Mouse (Mus musculus): ENCODE results near the gene Rdh5. TPM values are rescaled to one million over a fixed set of nuclear protein-coding genes. Genes with fewer than 3 reads are reported as not detected.

Rdh5 gene
- polyA plus RNA-seq, 1 experiment from 2014 or later, result 13.6 TPM

- 75% methylated on average over 2 of the region's 2 CpGs for WGBS
- H3K9ac ChIP-seq, result no peak overlapping the region
- H3K36me3 ChIP-seq, result peaks cover 44% of the 10 kb centered on the region
- no peak overlapping the region for H3K27ac ChIP-seq
- no peak overlapping the region for H3K4me3 ChIP-seq
- no peak for ATAC-seq (ENCODE audit: insufficient number of reproducible peaks, low FRiP score, low TSS enrichment, low read depth)
- no peak overlapping the region for H3K4me2 ChIP-seq
- H3K4me1 ChIP-seq, result no peaks in the 10 kb centered on the region
- no peaks in the 10 kb centered on the region for H3K9me3 ChIP-seq
- no peaks in the 10 kb centered on the region for H3K27me3 ChIP-seq
These were observed 43.9 kb downstream of the Rdh5 start for GRCm38 (mm10) chr10:128878811-128879210.

- H3K9me3 ChIP-seq, result no peaks in the 10 kb centered on the region
- H3K9ac ChIP-seq, result no peak overlapping the region
- H3K4me1 ChIP-seq, result no peaks in the 10 kb centered on the region
- peaks cover 49% of the 10 kb centered on the region for H3K36me3 ChIP-seq
- no peak overlapping the region for H3K27ac ChIP-seq
- no peak overlapping the region for H3K4me2 ChIP-seq
- no peak overlapping the region for H3K4me3 ChIP-seq
- no peaks in the 10 kb centered on the region for H3K27me3 ChIP-seq
- ATAC-seq (ENCODE audit: insufficient number of reproducible peaks, low FRiP score, low TSS enrichment, low read depth), result no peak
These were observed 44.4 kb downstream of the Rdh5 start for GRCm38 (mm10) chr10:128878291-128878690.

- no peak overlapping the region for H3K27ac ChIP-seq
- no peak overlapping the region for H3K9ac ChIP-seq
- no peaks in the 10 kb centered on the region for H3K4me1 ChIP-seq
- no peaks in the 10 kb centered on the region for H3K27me3 ChIP-seq
- 84% methylated on average over 3 of the region's 3 CpGs for WGBS
- H3K4me3 ChIP-seq, result no peak overlapping the region
- no peak for ATAC-seq (ENCODE audit: insufficient number of reproducible peaks, low FRiP score, low TSS enrichment, low read depth)
- H3K4me2 ChIP-seq, result no peak overlapping the region
- H3K9me3 ChIP-seq, result no peaks in the 10 kb centered on the region
- H3K36me3 ChIP-seq, result peaks cover 65% of the 10 kb centered on the region
These were observed 52.3 kb downstream of the Rdh5 start for GRCm38 (mm10) chr10:128870341-128870740.

- Histone ChIP-seq H3K9ac (no peak overlapping the region), H3K27me3 (no peaks in the 10 kb centered on the region), H3K4me3 (no peak overlapping the region), H3K27ac (no peak overlapping the region), H3K4me1 (no peaks in the 10 kb centered on the region), H3K4me2 (no peak overlapping the region), H3K36me3 (peaks cover 49% of the 10 kb centered on the region), H3K9me3 (no peaks in the 10 kb centered on the region)
- ATAC-seq (ENCODE audit: insufficient number of reproducible peaks, low FRiP score, low TSS enrichment, low read depth), result no peak
- WGBS, result 93% methylated on average over 1 of the region's 1 CpGs
These were observed 56.2 kb downstream of the Rdh5 start for GRCm38 (mm10) chr10:128866518-128866917.

- no peak overlapping the region for H3K4me2 ChIP-seq
- H3K4me3 ChIP-seq, result no peak overlapping the region
- H3K9me3 ChIP-seq, result no peaks in the 10 kb centered on the region
- ATAC-seq (ENCODE audit: insufficient number of reproducible peaks, low FRiP score, low TSS enrichment, low read depth), result no peak
- peaks cover 49% of the 10 kb centered on the region for H3K36me3 ChIP-seq
- H3K9ac ChIP-seq, result no peak overlapping the region
- H3K27me3 ChIP-seq, result no peaks in the 10 kb centered on the region
- 77% methylated on average over 3 of the region's 3 CpGs for WGBS
- no peak overlapping the region for H3K27ac ChIP-seq
- no peaks in the 10 kb centered on the region for H3K4me1 ChIP-seq
These were observed 56.6 kb downstream of the Rdh5 start for GRCm38 (mm10) chr10:128866042-128866441.

Other genes starting within 250 kb of the Rdh5 start
- gene Suox, start 248.8 kb downstream of the Rdh5 start, polyA plus RNA-seq (2015; fragmentation: Nextera tagmentation; extraction: Ambion mirVana), result 22.1 and 24.7 TPM in 2 replicates
- 90.6 and 97.4 TPM in 2 replicates for gene Rab5b, start 226.6 kb downstream of the Rdh5 start, polyA plus RNA-seq (2015; fragmentation: Nextera tagmentation; extraction: Ambion mirVana)
- 6.5 and 9.5 TPM in 2 replicates for gene Pmel, start 218.7 kb downstream of the Rdh5 start, polyA plus RNA-seq (2015; fragmentation: Nextera tagmentation; extraction: Ambion mirVana)
- gene Cdk2, start 217.9 kb downstream of the Rdh5 start, polyA plus RNA-seq (2015; fragmentation: Nextera tagmentation; extraction: Ambion mirVana), result 108 and 110 TPM in 2 replicates
- 26.0 and 26.4 TPM in 2 replicates for gene Dgka, start 178.0 kb downstream of the Rdh5 start, polyA plus RNA-seq (2015; fragmentation: Nextera tagmentation; extraction: Ambion mirVana)
- 33.7 and 34.4 TPM in 2 replicates for gene Pym1, start 175.0 kb downstream of the Rdh5 start, polyA plus RNA-seq (2015; fragmentation: Nextera tagmentation; extraction: Ambion mirVana)
- gene Mmp19, start 132.0 kb downstream of the Rdh5 start, polyA plus RNA-seq (2015; fragmentation: Nextera tagmentation; extraction: Ambion mirVana), result 1.7 and 2.5 TPM in 2 replicates
- 64.2 and 65.8 TPM in 2 replicates for gene Dnajc14, start 118.8 kb downstream of the Rdh5 start, polyA plus RNA-seq (2015; fragmentation: Nextera tagmentation; extraction: Ambion mirVana)
- gene Tmem198b, start 118.5 kb downstream of the Rdh5 start, polyA plus RNA-seq (2015; fragmentation: Nextera tagmentation; extraction: Ambion mirVana), result 24.3 and 24.4 TPM in 2 replicates
- gene Sarnp, start 105.6 kb downstream of the Rdh5 start, polyA plus RNA-seq (2015; fragmentation: Nextera tagmentation; extraction: Ambion mirVana), result 180 and 182 TPM in 2 replicates
- gene Ormdl2, start 101.2 kb downstream of the Rdh5 start, polyA plus RNA-seq (2015; fragmentation: Nextera tagmentation; extraction: Ambion mirVana), result 64.8 and 66.3 TPM in 2 replicates
- 5.9 and 6.2 TPM in 2 replicates for gene Gdf11, start 31.2 kb downstream of the Rdh5 start, polyA plus RNA-seq (2015; fragmentation: Nextera tagmentation; extraction: Ambion mirVana)
- 1,128 and 1,135 TPM in 2 replicates for gene Cd63, start 21.9 kb downstream of the Rdh5 start, polyA plus RNA-seq (2015; fragmentation: Nextera tagmentation; extraction: Ambion mirVana)
- gene Bloc1s1, start 1.1 kb upstream of the Rdh5 start, polyA plus RNA-seq (2015; fragmentation: Nextera tagmentation; extraction: Ambion mirVana), result 225 and 234 TPM in 2 replicates
- 11.8 and 27.8 TPM in 2 replicates for gene Itga7, start 10.9 kb upstream of the Rdh5 start, polyA plus RNA-seq (2015; fragmentation: Nextera tagmentation; extraction: Ambion mirVana)
- 0.24 and 0.32 TPM in 2 replicates for gene Mettl7b, start 38.1 kb upstream of the Rdh5 start, polyA plus RNA-seq (2015; fragmentation: Nextera tagmentation; extraction: Ambion mirVana)
- gene Olfr9, start 66.5 kb upstream of the Rdh5 start, polyA plus RNA-seq (2015; fragmentation: Nextera tagmentation; extraction: Ambion mirVana), result not detected in 2 replicates
- not detected in 2 replicates for gene Olfr763, start 87.9 kb upstream of the Rdh5 start, polyA plus RNA-seq (2015; fragmentation: Nextera tagmentation; extraction: Ambion mirVana)
- not detected in 2 replicates for gene Olfr764-ps1, start 117.0 kb upstream of the Rdh5 start, polyA plus RNA-seq (2015; fragmentation: Nextera tagmentation; extraction: Ambion mirVana)
- gene Olfr765, start 127.1 kb upstream of the Rdh5 start, polyA plus RNA-seq (2015; fragmentation: Nextera tagmentation; extraction: Ambion mirVana), result not detected in 2 replicates
- not detected in 2 replicates for gene Olfr766-ps1, start 146.1 kb upstream of the Rdh5 start, polyA plus RNA-seq (2015; fragmentation: Nextera tagmentation; extraction: Ambion mirVana)
- gene Olfr767, start 160.0 kb upstream of the Rdh5 start, polyA plus RNA-seq (2015; fragmentation: Nextera tagmentation; extraction: Ambion mirVana), result not detected in 2 replicates
- gene Olfr768, start 176.5 kb upstream of the Rdh5 start, polyA plus RNA-seq (2015; fragmentation: Nextera tagmentation; extraction: Ambion mirVana), result not detected in 2 replicates
- gene Olfr769, start 195.0 kb upstream of the Rdh5 start, polyA plus RNA-seq (2015; fragmentation: Nextera tagmentation; extraction: Ambion mirVana), result not detected in 2 replicates
- not detected in 2 replicates for gene Olfr770, start 216.1 kb upstream of the Rdh5 start, polyA plus RNA-seq (2015; fragmentation: Nextera tagmentation; extraction: Ambion mirVana)
- gene Olfr771, start 241.9 kb upstream of the Rdh5 start, polyA plus RNA-seq (2015; fragmentation: Nextera tagmentation; extraction: Ambion mirVana), result not detected in 2 replicates

Data from limb, embryonic 15.5 days (tissue).